Mouse (Mus musculus) small intestine, adult 2 months (tissue): ENCODE results near the gene Dph1.

Experiments used
- CTCF ChIP-seq: fragments of 200-500 bp; IDR thresholded peaks from 2 replicates; pipeline ENCODE4 v1.5.1; 2012; ENCODE audit warnings: low read depth, mild to moderate bottlenecking, control low read depth, inconsistent platforms, low read length, moderate library complexity, mixed read lengths; ENCODE audit not compliant: insufficient replicate concordance, insufficient read length; ENCODE audit errors: extremely low read depth
- POLR2A ChIP-seq: fragments of 200-500 bp; IDR thresholded peaks from 2 replicates; pipeline ENCODE4 v1.6.1; 2012; ENCODE audit warnings: low read depth, mild to moderate bottlenecking, control low read depth, inconsistent platforms, low read length, moderate library complexity

- TF ChIP-seq POLR2A, result no peak
- TF ChIP-seq CTCF, result no peak
Measured at GRCm38 (mm10) chr11:75152603-75153557, 38.2 kb downstream of the Dph1 start.
